Mouse (Mus musculus): Measurements from ENCODE around the gene Stac3.

- TF ChIP-seq TAL1 (IDR thresholded peaks at IDR 0.05; ENCODE audit: low read length): no peak
- TF ChIP-seq GATA1 (IDR thresholded peaks at IDR 0.05; ENCODE audit: low read length): no peak
Measured at GRCm38 (mm10) chr10:127546505-127546904, 45.0 kb downstream of the Stac3 start.
